Mouse (Mus musculus) limb, embryonic 15.5 days (tissue): ENCODE measurements around the gene Slc4a4. TPM values are rescaled to one million over a fixed set of nuclear protein-coding genes. Genes with fewer than 3 reads are reported as not detected.

Experiments
- ATAC-seq: fragments of 200-750 bp; cut with Nextera tagmentation; 2 replicates; pipeline ENCODE4 v1.8.0; 2017; ENCODE audit warnings: low read depth, moderate TSS enrichment; ENCODE audit not compliant: insufficient number of reproducible peaks, low FRiP score, low TSS enrichment
- H3K27ac ChIP-seq: fragments of 300-500 bp; sonication (generic); 2 replicates; pipeline ENCODE4 v1.5.1; 2015; ENCODE audit warnings: moderate library complexity, mild to moderate bottlenecking, inconsistent platforms
- H3K27me3 ChIP-seq: fragments of 300-500 bp; sonication (generic); 2 replicates; pipeline ENCODE4 v1.6.1; 2015; ENCODE audit warnings: inconsistent platforms
- H3K36me3 ChIP-seq: fragments of 300-500 bp; sonication (generic); 2 replicates; pipeline ENCODE4 v1.6.1; 2015; ENCODE audit warnings: inconsistent platforms
- H3K4me1 ChIP-seq: fragments of 300-500 bp; sonication (generic); 2 replicates; pipeline ENCODE4 v1.6.1; 2015; ENCODE audit warnings: inconsistent platforms
- H3K4me2 ChIP-seq: fragments of 300-500 bp; sonication (generic); 2 replicates; pipeline ENCODE4 v1.6.1; 2015; ENCODE audit warnings: mild to moderate bottlenecking, inconsistent platforms
- H3K4me3 ChIP-seq: fragments of 300-500 bp; sonication (generic); 2 replicates; pipeline ENCODE4 v1.5.1; 2015; ENCODE audit warnings: mild to moderate bottlenecking, inconsistent platforms
- H3K9ac ChIP-seq: fragments of 300-500 bp; sonication (generic); 2 replicates; pipeline ENCODE4 v1.6.1; 2015; ENCODE audit warnings: inconsistent platforms
- H3K9me3 ChIP-seq: fragments of 300-500 bp; sonication (generic); 2 replicates; pipeline ENCODE4 v1.6.1; 2016; ENCODE audit warnings: inconsistent platforms
- WGBS: fragments of 180-500 bp; shearing (Covaris S2); methylation state at CpG from one replicate; pipeline ENCODE4 v1.1.7; 2015; 5-methylcytosine and 5-hydroxymethylcytosine counted together
- polyA plus RNA-seq: library from polyadenylated mRNA; unstranded; fragments of >200 nt; fragmentation: Nextera tagmentation; extraction: Ambion mirVana; gene quantifications from 2 replicates; pipeline ENCODE4 v1.2.1, GENCODE M21; 2015

Gene Slc4a4
- polyA plus RNA-seq, 1 experiment from 2014 or later: 2.0 TPM

GRCm38 (mm10) chr5:89061097-89061496 is 174.5 kb downstream of the Slc4a4 start:
- no peaks in the 10 kb centered on the region for H3K9me3 ChIP-seq
- H3K36me3 ChIP-seq: no peaks in the 10 kb centered on the region
- 56% methylated on average over 9 of the region's 9 CpGs for WGBS
- no peak overlapping the region for H3K9ac ChIP-seq
- no peak overlapping the region for H3K4me2 ChIP-seq
- no peak for ATAC-seq
- no peak overlapping the region for H3K4me3 ChIP-seq
- no peak overlapping the region for H3K27ac ChIP-seq
- H3K27me3 ChIP-seq: no peaks in the 10 kb centered on the region
- H3K4me1 ChIP-seq: no peaks in the 10 kb centered on the region

- no peak overlapping the region for H3K27ac ChIP-seq
- H3K9ac ChIP-seq: no peak overlapping the region
- no peak overlapping the region for H3K4me2 ChIP-seq
- H3K4me3 ChIP-seq: no peak overlapping the region
- H3K4me1 ChIP-seq: no peaks in the 10 kb centered on the region
- H3K27me3 ChIP-seq: no peaks in the 10 kb centered on the region
- WGBS: 70% methylated on average over 5 of the region's 5 CpGs
- H3K36me3 ChIP-seq: no peaks in the 10 kb centered on the region
- no peaks in the 10 kb centered on the region for H3K9me3 ChIP-seq
- ATAC-seq: no peak
Observed at GRCm38 (mm10) chr5:89062286-89062685, 175.7 kb downstream of the Slc4a4 start.

- no peaks in the 10 kb centered on the region for H3K9me3 ChIP-seq
- no peak overlapping the region for H3K27ac ChIP-seq
- no peaks in the 10 kb centered on the region for H3K4me1 ChIP-seq
- WGBS: 74% methylated on average over 4 of the region's 4 CpGs
- H3K4me3 ChIP-seq: no peak overlapping the region
- no peak for ATAC-seq
- H3K36me3 ChIP-seq: no peaks in the 10 kb centered on the region
- H3K9ac ChIP-seq: no peak overlapping the region
- no peak overlapping the region for H3K4me2 ChIP-seq
- H3K27me3 ChIP-seq: no peaks in the 10 kb centered on the region
Observed at GRCm38 (mm10) chr5:89067111-89067510, 180.5 kb downstream of the Slc4a4 start.

GRCm38 (mm10) chr5:89068072-89068471 is 181.5 kb downstream of the Slc4a4 start:
- H3K4me3 ChIP-seq: no peak overlapping the region
- ATAC-seq: no peak
- H3K4me1 ChIP-seq: no peaks in the 10 kb centered on the region
- no peaks in the 10 kb centered on the region for H3K36me3 ChIP-seq
- H3K9me3 ChIP-seq: no peaks in the 10 kb centered on the region
- H3K27me3 ChIP-seq: no peaks in the 10 kb centered on the region
- WGBS: 91% methylated on average over 5 of the region's 5 CpGs
- H3K4me2 ChIP-seq: no peak overlapping the region
- H3K27ac ChIP-seq: no peak overlapping the region
- H3K9ac ChIP-seq: no peak overlapping the region

GRCm38 (mm10) chr5:89070051-89070450 is 183.4 kb downstream of the Slc4a4 start:
- no peaks in the 10 kb centered on the region for H3K27me3 ChIP-seq
- no peak overlapping the region for H3K4me3 ChIP-seq
- H3K27ac ChIP-seq: no peak overlapping the region
- 85% methylated on average over 3 of the region's 3 CpGs for WGBS
- H3K36me3 ChIP-seq: no peaks in the 10 kb centered on the region
- no peak for ATAC-seq
- H3K9me3 ChIP-seq: no peaks in the 10 kb centered on the region
- H3K4me1 ChIP-seq: no peaks in the 10 kb centered on the region
- H3K4me2 ChIP-seq: no peak overlapping the region
- no peak overlapping the region for H3K9ac ChIP-seq

GRCm38 (mm10) chr5:89071957-89072356 is 185.3 kb downstream of the Slc4a4 start:
- Histone ChIP-seq H3K27ac (no peak overlapping the region), H3K4me1 (no peaks in the 10 kb centered on the region), H3K9ac (no peak overlapping the region), H3K9me3 (no peaks in the 10 kb centered on the region), H3K4me2 (no peak overlapping the region), H3K4me3 (no peak overlapping the region), H3K36me3 (no peaks in the 10 kb centered on the region), H3K27me3 (no peaks in the 10 kb centered on the region)
- no peak for ATAC-seq
- WGBS: 94% methylated on average over 4 of the region's 4 CpGs

- no peak overlapping the region for H3K4me3 ChIP-seq
- 67% methylated on average over 1 of the region's 1 CpGs for WGBS
Observed at GRCm38 (mm10) chr5:89077711-89078110, 191.1 kb downstream of the Slc4a4 start.

GRCm38 (mm10) chr5:89083476-89083875 is 196.9 kb downstream of the Slc4a4 start:
- Histone ChIP-seq H3K27ac (no peak overlapping the region), H3K27me3 (no peaks in the 10 kb centered on the region), H3K4me3 (no peak overlapping the region), H3K9me3 (no peaks in the 10 kb centered on the region), H3K4me2 (no peak overlapping the region), H3K4me1 (no peaks in the 10 kb centered on the region), H3K9ac (no peak overlapping the region), H3K36me3 (no peaks in the 10 kb centered on the region)
- 79% methylated on average over 4 of the region's 4 CpGs for WGBS
- ATAC-seq: no peak

More at GRCm38 (mm10) chr5:89077711-89078110, 191.1 kb downstream of the Slc4a4 start:
- Histone ChIP-seq H3K27ac (no peak overlapping the region), H3K36me3 (no peaks in the 10 kb centered on the region), H3K4me2 (no peak overlapping the region), H3K4me1 (no peaks in the 10 kb centered on the region), H3K9me3 (no peaks in the 10 kb centered on the region), H3K9ac (no peak overlapping the region), H3K27me3 (no peaks in the 10 kb centered on the region)
- no peak for ATAC-seq

- no peak overlapping the region for H3K4me2 ChIP-seq
- ATAC-seq: no peak
- H3K36me3 ChIP-seq: no peaks in the 10 kb centered on the region
- no peak overlapping the region for H3K4me3 ChIP-seq
- WGBS: 86% methylated on average over 7 of the region's 7 CpGs
- no peak overlapping the region for H3K27ac ChIP-seq
- no peak overlapping the region for H3K9ac ChIP-seq
- H3K4me1 ChIP-seq: no peaks in the 10 kb centered on the region
- no peaks in the 10 kb centered on the region for H3K9me3 ChIP-seq
- H3K27me3 ChIP-seq: no peaks in the 10 kb centered on the region
Observed at GRCm38 (mm10) chr5:89087916-89088315, 201.3 kb downstream of the Slc4a4 start.

GRCm38 (mm10) chr5:89088462-89088861 is 201.8 kb downstream of the Slc4a4 start:
- ATAC-seq: no peak
- Histone ChIP-seq H3K4me3 (no peak overlapping the region), H3K4me2 (no peak overlapping the region), H3K27me3 (no peaks in the 10 kb centered on the region), H3K4me1 (peaks cover 3% of the 10 kb centered on the region; the same call in 1 of the 2 replicates), H3K27ac (no peak overlapping the region), H3K9ac (no peak overlapping the region), H3K9me3 (no peaks in the 10 kb centered on the region), H3K36me3 (no peaks in the 10 kb centered on the region)
- WGBS: 70% methylated on average over 11 of the region's 11 CpGs

- ATAC-seq: no peak
- no peaks in the 10 kb centered on the region for H3K9me3 ChIP-seq
- 82% methylated on average over 3 of the region's 3 CpGs for WGBS
- no peaks in the 10 kb centered on the region for H3K36me3 ChIP-seq
- H3K4me1 ChIP-seq: peaks cover 7% of the 10 kb centered on the region; the same call in 1 of the 2 replicates
- H3K4me3 ChIP-seq: no peak overlapping the region
- H3K4me2 ChIP-seq: no peak overlapping the region
- no peaks in the 10 kb centered on the region for H3K27me3 ChIP-seq
- no peak overlapping the region for H3K9ac ChIP-seq
- H3K27ac ChIP-seq: no peak overlapping the region
Observed at GRCm38 (mm10) chr5:89090131-89090530, 203.5 kb downstream of the Slc4a4 start.

- Histone ChIP-seq H3K4me1 (peaks cover 7% of the 10 kb centered on the region; the same call in 1 of the 2 replicates), H3K9me3 (no peaks in the 10 kb centered on the region), H3K36me3 (no peaks in the 10 kb centered on the region), H3K27me3 (no peaks in the 10 kb centered on the region), H3K4me3 (no peak overlapping the region), H3K27ac (no peak overlapping the region), H3K4me2 (no peak overlapping the region), H3K9ac (no peak overlapping the region)
- ATAC-seq: no peak
Observed at GRCm38 (mm10) chr5:89096371-89096770, 209.8 kb downstream of the Slc4a4 start.

- ATAC-seq: no peak
- H3K4me3 ChIP-seq: no peak overlapping the region
- 93% methylated on average over 3 of the region's 3 CpGs for WGBS
Observed at GRCm38 (mm10) chr5:89097291-89097690, 210.7 kb downstream of the Slc4a4 start.

More at GRCm38 (mm10) chr5:89097291-89097690, 210.7 kb downstream of the Slc4a4 start:
- H3K9ac ChIP-seq: no peak overlapping the region
- no peaks in the 10 kb centered on the region for H3K9me3 ChIP-seq
- H3K36me3 ChIP-seq: no peaks in the 10 kb centered on the region
- H3K27me3 ChIP-seq: no peaks in the 10 kb centered on the region
- H3K4me2 ChIP-seq: no peak overlapping the region
- H3K4me1 ChIP-seq: peaks cover 7% of the 10 kb centered on the region; the same call in 1 of the 2 replicates
- H3K27ac ChIP-seq: no peak overlapping the region
